Mouse (Mus musculus): ENCODE data around the gene Ankrd34b. TPM values are rescaled to one million over a fixed set of nuclear protein-coding genes. Genes with fewer than 3 reads are reported as not detected.
A peak's percentile ranks its signal among the peaks of the same experiment; 100 is the strongest.

Ankrd34b gene
- polyA plus RNA-seq (2012; rRNA removed): not detected in 2 replicates

GRCm38 (mm10) chr13:92425758-92426264, at the start of gene Ankrd34b:
TSS of gene Ankrd34b (plus strand) at chr13:92425896.
- H3K4me3 ChIP-seq (ENCODE audit: low read depth, low read length): peak within 1 kb of the TSS; percentile 46
- peaks cover 27% of the 10 kb centered on the region for H3K27me3 ChIP-seq (ENCODE audit: control insufficient read depth, insufficient read depth, low read length)
- peaks cover 12% of the 10 kb centered on the region for H3K4me1 ChIP-seq (ENCODE audit: control insufficient read depth, insufficient read depth, insufficient read length, low read length)
- no peaks in the 10 kb centered on the region for H3K36me3 ChIP-seq (ENCODE audit: control insufficient read depth, insufficient read depth, low read length)
- under 1% methylated on average over 54 of the region's 54 CpGs for WGBS
- no peak for TF ChIP-seq POLR2A (IDR thresholded peaks at IDR 0.05; ENCODE audit: low read depth, low read length)
- H3K27ac ChIP-seq (ENCODE audit: insufficient read depth, low read depth, low read length): no peak within 1 kb of the TSS

GRCm38 (mm10) chr13:92387367-92387766, 38.3 kb upstream of the Ankrd34b start:
- Histone ChIP-seq H3K27ac (ENCODE audit: insufficient read depth, low read depth, low read length) (no peak overlapping the region), H3K27me3 (ENCODE audit: control insufficient read depth, insufficient read depth, low read length) (no peaks in the 10 kb centered on the region), H3K4me1 (ENCODE audit: control insufficient read depth, insufficient read depth, insufficient read length, low read length) (no peaks in the 10 kb centered on the region), H3K4me3 (ENCODE audit: low read depth, low read length) (no peak overlapping the region), H3K36me3 (ENCODE audit: control insufficient read depth, insufficient read depth, low read length) (peaks cover 6% of the 10 kb centered on the region; the same call in 1 of the 2 replicates)
- no peak for TF ChIP-seq POLR2A (IDR thresholded peaks at IDR 0.05; ENCODE audit: low read depth, low read length)
- WGBS: 84% methylated on average over 3 of the region's 3 CpGs

GRCm38 (mm10) chr13:92393047-92393661, 32.5 kb upstream of the Ankrd34b start:
- Histone ChIP-seq H3K4me3 (ENCODE audit: low read depth, low read length) (no peak overlapping the region), H3K27me3 (ENCODE audit: control insufficient read depth, insufficient read depth, low read length) (no peaks in the 10 kb centered on the region), H3K36me3 (ENCODE audit: control insufficient read depth, insufficient read depth, low read length) (no peaks in the 10 kb centered on the region), H3K4me1 (ENCODE audit: control insufficient read depth, insufficient read depth, insufficient read length, low read length) (no peaks in the 10 kb centered on the region), H3K27ac (ENCODE audit: insufficient read depth, low read depth, low read length) (no peak overlapping the region)
- TF ChIP-seq CTCF (IDR thresholded peaks at IDR 0.05; ENCODE audit: extremely low read depth, insufficient read length, insufficient replicate concordance, low read depth, low read length): no peak
- TF ChIP-seq POLR2A (IDR thresholded peaks at IDR 0.05; ENCODE audit: low read depth, low read length): no peak
- 61% methylated on average over 12 of the region's 12 CpGs for WGBS

- H3K27me3 ChIP-seq (ENCODE audit: control insufficient read depth, insufficient read depth, low read length): no peaks in the 10 kb centered on the region
- H3K36me3 ChIP-seq (ENCODE audit: control insufficient read depth, insufficient read depth, low read length): no peaks in the 10 kb centered on the region
- H3K4me3 ChIP-seq (ENCODE audit: low read depth, low read length): no peak overlapping the region
- no peak for TF ChIP-seq CTCF (IDR thresholded peaks at IDR 0.05; ENCODE audit: extremely low read depth, insufficient read length, insufficient replicate concordance, low read depth, low read length)
- no peak for TF ChIP-seq POLR2A (IDR thresholded peaks at IDR 0.05; ENCODE audit: low read depth, low read length)
- no peak overlapping the region for H3K27ac ChIP-seq (ENCODE audit: insufficient read depth, low read depth, low read length)
- H3K4me1 ChIP-seq (ENCODE audit: control insufficient read depth, insufficient read depth, insufficient read length, low read length): no peaks in the 10 kb centered on the region
- 76% methylated on average over 11 of the region's 11 CpGs for WGBS
These were observed 27.0 kb upstream of the Ankrd34b start for GRCm38 (mm10) chr13:92398491-92399384.

GRCm38 (mm10) chr13:92402063-92402462, 23.6 kb upstream of the Ankrd34b start:
- Histone ChIP-seq H3K27me3 (ENCODE audit: control insufficient read depth, insufficient read depth, low read length) (no peaks in the 10 kb centered on the region), H3K4me3 (ENCODE audit: low read depth, low read length) (no peak overlapping the region), H3K4me1 (ENCODE audit: control insufficient read depth, insufficient read depth, insufficient read length, low read length) (no peaks in the 10 kb centered on the region), H3K36me3 (ENCODE audit: control insufficient read depth, insufficient read depth, low read length) (no peaks in the 10 kb centered on the region), H3K27ac (ENCODE audit: insufficient read depth, low read depth, low read length) (no peak overlapping the region)
- TF ChIP-seq CTCF (IDR thresholded peaks at IDR 0.05; ENCODE audit: extremely low read depth, insufficient read length, insufficient replicate concordance, low read depth, low read length) (no peak), POLR2A (IDR thresholded peaks at IDR 0.05; ENCODE audit: low read depth, low read length) (no peak)
- WGBS: 27% methylated on average over 2 of the region's 2 CpGs

- Histone ChIP-seq H3K4me1 (ENCODE audit: control insufficient read depth, insufficient read depth, insufficient read length, low read length) (no peaks in the 10 kb centered on the region), H3K27ac (ENCODE audit: insufficient read depth, low read depth, low read length) (no peak overlapping the region), H3K27me3 (ENCODE audit: control insufficient read depth, insufficient read depth, low read length) (no peaks in the 10 kb centered on the region), H3K36me3 (ENCODE audit: control insufficient read depth, insufficient read depth, low read length) (no peaks in the 10 kb centered on the region), H3K4me3 (ENCODE audit: low read depth, low read length) (no peak overlapping the region)
- no peak for TF ChIP-seq CTCF (IDR thresholded peaks at IDR 0.05; ENCODE audit: extremely low read depth, insufficient read length, insufficient replicate concordance, low read depth, low read length)
- no peak for TF ChIP-seq POLR2A (IDR thresholded peaks at IDR 0.05; ENCODE audit: low read depth, low read length)
- 66% methylated on average over 3 of the region's 3 CpGs for WGBS
These were observed 22.2 kb upstream of the Ankrd34b start for GRCm38 (mm10) chr13:92403496-92403895.

- 76% methylated on average over 2 of the region's 2 CpGs for WGBS
- H3K36me3 ChIP-seq (ENCODE audit: control insufficient read depth, insufficient read depth, low read length): no peaks in the 10 kb centered on the region
These were observed 15.2 kb upstream of the Ankrd34b start for GRCm38 (mm10) chr13:92410486-92410885.

More at GRCm38 (mm10) chr13:92410486-92410885, 15.2 kb upstream of the Ankrd34b start:
- Histone ChIP-seq H3K27me3 (ENCODE audit: control insufficient read depth, insufficient read depth, low read length) (no peaks in the 10 kb centered on the region), H3K4me3 (ENCODE audit: low read depth, low read length) (no peak overlapping the region), H3K4me1 (ENCODE audit: control insufficient read depth, insufficient read depth, insufficient read length, low read length) (no peaks in the 10 kb centered on the region), H3K27ac (ENCODE audit: insufficient read depth, low read depth, low read length) (no peak overlapping the region)
- TF ChIP-seq POLR2A (IDR thresholded peaks at IDR 0.05; ENCODE audit: low read depth, low read length) (no peak), CTCF (IDR thresholded peaks at IDR 0.05; ENCODE audit: extremely low read depth, insufficient read length, insufficient replicate concordance, low read depth, low read length) (no peak)

Measured in small intestine, adult 2 months (tissue).